Mouse (Mus musculus) cortical plate, adult 2 months (tissue): ENCODE measurements around the gene Ucp3.

ENCODE experiments used
- CTCF ChIP-seq: fragments of 200-500 bp; IDR thresholded peaks from 2 replicates; pipeline ENCODE4 v1.5.1; 2011; ENCODE audit warnings: mild to moderate bottlenecking, control low read depth, low read length; ENCODE audit not compliant: insufficient read depth; ENCODE audit errors: extremely low read depth
- POLR2A ChIP-seq: fragments of 200-500 bp; IDR thresholded peaks from 2 replicates; pipeline ENCODE4 v1.6.1; 2011; ENCODE audit warnings: mild to moderate bottlenecking, low read length, control low read depth; ENCODE audit not compliant: insufficient read depth; ENCODE audit errors: extremely low read depth

GRCm38 (mm10) chr7:100458153-100458552 lies 14.6 kb upstream of the Ucp3 start:
- TF ChIP-seq CTCF: no peak
- no peak for TF ChIP-seq POLR2A
